Mouse (Mus musculus): ENCODE measurements around the gene Ppib. TPM values are rescaled to one million over a fixed set of nuclear protein-coding genes. Genes with fewer than 3 reads are reported as not detected.

The Ppib gene
- total RNA-seq, 2 experiments from 2014 or later, result 258 to 275 TPM

GRCm38 (mm10) chr9:66072754-66073153 is 12.7 kb downstream of the Ppib start:
- DNase-seq (ENCODE audit: low spot score in 2 of 2), result no peak

DNA sequence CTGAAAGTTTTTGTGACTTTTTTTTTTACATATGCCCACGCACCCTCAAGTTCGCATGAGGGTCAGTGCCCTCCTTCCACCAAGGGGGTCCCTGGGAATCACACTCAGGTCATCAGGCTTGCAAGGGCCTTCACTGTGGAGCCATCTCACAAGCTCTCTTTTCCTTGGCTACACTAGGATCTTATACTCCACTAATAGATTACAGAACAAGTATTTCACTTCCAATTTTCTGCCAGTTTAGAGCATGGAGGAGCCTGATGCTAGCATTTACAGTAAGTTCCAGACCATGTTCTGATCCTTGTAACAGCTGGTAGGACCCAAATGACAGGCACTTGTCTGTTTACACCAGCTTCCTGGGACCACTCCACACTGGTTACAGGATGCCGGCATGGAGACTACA is 18.1 kb downstream of the Ppib start:
- no peak for DNase-seq (ENCODE audit: low spot score in 2 of 2)

- DNase-seq (ENCODE audit: low spot score in 2 of 2), result no peak
Observed at GRCm38 (mm10) chr9:66078493-66078892, 18.5 kb downstream of the Ppib start.

DNA sequence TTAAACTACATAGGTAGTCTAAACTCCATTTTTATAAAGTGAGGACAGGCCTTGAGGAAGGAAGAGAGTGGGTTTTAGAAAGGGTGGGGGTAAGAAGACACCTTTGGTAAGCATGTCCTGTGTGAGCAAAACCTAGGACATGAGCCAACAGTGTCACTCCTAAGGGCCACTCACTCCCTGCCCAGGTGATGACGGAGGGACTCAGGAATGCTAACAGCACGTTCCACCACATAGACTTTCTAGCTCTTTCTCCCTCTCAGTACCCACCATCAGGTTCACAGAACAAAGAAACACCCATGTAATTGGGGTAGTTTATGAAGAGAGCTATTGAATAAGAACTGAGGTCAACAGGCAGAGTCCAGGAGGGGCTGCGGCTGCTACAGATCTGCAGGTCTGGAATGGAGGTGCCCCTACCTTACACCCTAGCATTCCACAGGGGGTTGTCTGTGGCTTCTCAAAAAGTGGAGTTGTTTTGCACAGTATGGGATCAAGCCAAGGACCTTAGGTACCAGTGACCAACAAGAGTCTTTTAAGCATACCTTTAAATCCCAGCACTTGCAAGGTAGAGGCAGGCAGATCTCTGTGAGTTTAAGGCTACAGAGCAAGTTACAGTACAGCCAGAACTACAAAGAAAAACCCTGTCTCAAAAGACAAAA is 20.9 kb downstream of the Ppib start:
- no peak for DNase-seq (ENCODE audit: low spot score in 2 of 2)

DNA sequence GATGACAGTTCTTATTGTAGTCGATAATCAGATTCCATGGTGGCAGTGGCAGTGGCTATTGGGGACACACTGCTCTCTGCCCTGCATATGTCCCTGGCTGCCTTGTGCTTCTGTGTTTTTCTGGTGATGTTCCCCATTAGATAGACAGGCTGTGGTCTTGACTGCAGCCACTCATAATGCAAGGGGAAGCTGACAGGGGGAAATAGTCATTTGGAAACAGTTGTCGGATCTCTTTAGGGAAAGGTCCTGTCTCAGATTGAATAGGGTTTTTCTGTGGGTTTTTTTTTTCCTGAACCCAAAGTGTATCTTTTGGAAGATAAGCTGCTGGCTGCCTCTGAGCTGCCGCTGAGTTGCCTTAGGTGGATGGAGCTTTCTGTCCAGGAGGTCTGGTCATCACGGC is 22.0 kb downstream of the Ppib start:
- no peak for DNase-seq (ENCODE audit: low spot score in 2 of 2)

GRCm38 (mm10) chr9:66084171-66084570 is 24.1 kb downstream of the Ppib start:
- no peak for DNase-seq (ENCODE audit: low spot score in 2 of 2)

DNA sequence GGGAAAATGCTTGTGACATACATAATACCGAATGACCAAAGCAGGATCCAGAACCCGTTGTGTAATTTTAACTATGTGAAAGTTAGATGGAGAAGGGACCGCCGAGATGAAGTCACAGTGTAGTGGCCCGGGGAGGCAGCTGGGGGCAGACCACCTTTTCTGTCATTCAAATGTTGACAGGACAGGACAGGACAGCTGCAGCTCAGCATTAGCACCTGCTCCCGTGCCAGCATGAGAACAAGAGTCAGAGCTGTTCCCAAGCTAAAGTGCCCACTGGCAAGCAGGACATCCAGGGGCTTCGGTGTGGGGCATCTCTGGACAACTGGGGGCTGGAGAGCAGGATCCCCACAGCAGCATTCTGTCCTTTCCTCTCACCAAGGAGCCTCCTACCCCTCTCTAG is 27.0 kb downstream of the Ppib start:
- no peak for DNase-seq (ENCODE audit: low spot score in 2 of 2)

- DNase-seq (ENCODE audit: low spot score in 2 of 2), result peak; percentile 59 to 63
Observed at GRCm38 (mm10) chr9:66088411-66088810, 28.4 kb downstream of the Ppib start.

DNA sequence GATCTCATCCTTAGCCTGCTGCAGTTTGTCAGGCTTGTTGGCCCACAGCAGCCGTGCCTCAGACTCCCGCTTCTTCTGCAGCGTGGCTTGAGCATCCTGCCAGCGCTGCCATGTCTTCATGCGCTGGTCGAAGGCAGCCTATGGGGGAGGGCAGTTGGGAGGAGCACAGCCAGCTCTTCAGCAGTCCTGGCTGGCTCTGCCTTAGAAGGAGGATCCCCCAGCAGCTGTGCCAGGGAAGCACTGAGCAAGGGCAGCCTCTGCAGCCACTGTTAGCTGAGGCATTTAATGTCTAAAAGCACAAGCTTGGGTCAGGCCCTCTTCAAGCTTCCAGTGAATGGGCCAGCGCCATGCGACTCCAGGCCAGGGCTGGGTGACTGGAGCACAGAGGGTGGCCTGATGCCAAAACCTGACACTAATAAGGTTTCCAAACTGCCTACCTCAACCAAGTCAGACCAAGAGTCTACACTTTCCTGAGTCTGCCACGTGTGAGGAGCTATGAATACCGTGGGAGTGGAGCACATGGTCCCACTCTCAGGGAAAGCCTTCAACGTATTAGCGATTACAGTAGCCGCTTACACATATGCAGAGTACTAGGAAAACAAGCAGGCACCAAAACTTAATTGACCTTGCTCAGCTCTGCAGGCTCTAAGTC is 30.7 kb downstream of the Ppib start:
- no peak for DNase-seq (ENCODE audit: low spot score in 2 of 2)

GRCm38 (mm10) chr9:66091327-66092231 is 31.6 kb downstream of the Ppib start:
- no peak for DNase-seq (ENCODE audit: low spot score in 2 of 2)

- no peak for DNase-seq (ENCODE audit: low spot score in 2 of 2)
Observed at GRCm38 (mm10) chr9:66092664-66093063, 32.6 kb downstream of the Ppib start.

DNA sequence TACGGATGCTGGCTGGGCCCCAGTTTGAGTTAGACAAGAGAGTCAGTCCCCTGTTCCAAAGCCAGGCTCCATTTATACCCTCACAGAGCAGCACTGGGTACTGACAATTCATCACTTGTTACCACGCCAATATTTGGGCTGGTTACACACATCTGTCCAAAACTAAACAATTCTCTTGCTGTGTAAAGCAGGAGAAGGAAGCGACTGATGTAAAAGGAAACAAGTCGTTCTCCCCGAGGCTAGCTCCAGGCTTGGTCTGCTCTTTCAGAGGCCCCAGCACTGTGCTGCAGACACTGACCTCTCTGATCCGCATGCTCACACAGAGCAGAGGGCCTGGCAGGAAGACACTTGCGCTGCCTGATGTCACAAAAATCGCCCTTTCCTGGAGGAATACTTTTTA is 41.6 kb downstream of the Ppib start:
- no peak for DNase-seq (ENCODE audit: low spot score in 2 of 2)

- no peak for DNase-seq (ENCODE audit: low spot score in 2 of 2)
Observed at GRCm38 (mm10) chr9:66102668-66103067, 42.6 kb downstream of the Ppib start.

- DNase-seq (ENCODE audit: low spot score in 2 of 2), result no peak
Observed at GRCm38 (mm10) chr9:66104601-66105000, 44.6 kb downstream of the Ppib start.

- no peak for DNase-seq (ENCODE audit: low spot score in 2 of 2)
Observed at GRCm38 (mm10) chr9:66105168-66105567, 45.1 kb downstream of the Ppib start.

DNA sequence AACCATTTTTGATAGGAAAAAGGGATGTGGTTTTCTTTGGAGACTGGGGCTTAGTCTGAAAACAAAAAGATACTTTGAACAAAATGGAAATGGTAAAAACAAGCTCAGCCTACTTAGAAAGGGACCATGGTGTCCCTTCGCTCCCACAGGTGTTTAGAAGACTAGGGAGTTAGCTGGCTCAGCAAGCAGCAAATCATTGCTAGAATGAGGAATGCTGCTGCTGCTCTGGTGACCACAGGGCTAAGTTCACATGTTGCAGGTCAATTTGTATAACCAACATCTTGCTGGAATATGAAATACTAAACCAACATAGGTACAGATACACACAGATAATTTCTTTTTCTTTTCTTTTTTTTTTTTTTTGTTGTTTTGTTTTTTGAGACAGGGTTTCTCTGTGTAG is 49.6 kb downstream of the Ppib start:
- DNase-seq (ENCODE audit: low spot score in 2 of 2), result no peak

GRCm38 (mm10) chr9:66110126-66110525 is 50.1 kb downstream of the Ppib start:
- no peak for DNase-seq (ENCODE audit: low spot score in 2 of 2)

- DNase-seq (ENCODE audit: low spot score in 2 of 2), result no peak
Observed at GRCm38 (mm10) chr9:66110611-66111379, 50.8 kb downstream of the Ppib start.

DNA sequence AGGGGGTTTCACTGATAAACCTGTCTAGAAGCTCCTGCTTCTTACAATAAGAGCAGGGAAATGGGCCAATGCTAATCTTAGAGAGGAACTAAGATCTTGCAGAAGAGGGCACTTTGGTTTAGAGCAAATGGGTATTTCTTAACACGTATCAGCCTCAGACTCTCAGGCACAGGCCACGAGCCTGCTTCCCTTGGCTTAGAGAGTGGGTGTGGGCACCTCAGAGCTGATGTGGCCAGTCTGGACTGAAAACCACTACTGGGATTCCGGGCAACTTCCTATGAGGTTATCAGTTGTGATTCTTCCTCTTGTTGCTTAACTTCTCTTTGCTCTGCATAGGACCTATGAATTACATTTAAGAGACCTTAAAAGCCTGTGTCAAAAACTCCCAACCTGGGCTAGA is 54.3 kb downstream of the Ppib start:
- DNase-seq (ENCODE audit: low spot score in 2 of 2), result no peak
